Mouse (Mus musculus) thymus, adult 2 months (tissue): Measurements from ENCODE around the gene Trim2. TPM values are rescaled to one million over a fixed set of nuclear protein-coding genes. Genes with fewer than 3 reads are reported as not detected.

Source experiments
- DNase-seq: peaks from one replicate; pipeline ENCODE4 v3.0.0; 2021
- H3K27ac ChIP-seq: fragments of 200-500 bp; 2 replicates; pipeline ENCODE4 v1.5.1; 2012; ENCODE audit warnings: low read length, control low read depth; ENCODE audit not compliant: control insufficient read depth, insufficient read depth
- H3K27me3 ChIP-seq: fragments of 200-500 bp; 2 replicates; pipeline ENCODE4 v1.6.1; 2012; ENCODE audit warnings: mild to moderate bottlenecking, low read length, moderate library complexity, mixed read lengths; ENCODE audit not compliant: control insufficient read depth, insufficient read depth
- H3K36me3 ChIP-seq: fragments of 200-500 bp; 2 replicates; pipeline ENCODE4 v1.6.1; 2012; ENCODE audit warnings: mild to moderate bottlenecking, low read length, moderate library complexity; ENCODE audit not compliant: control insufficient read depth, insufficient read depth
- H3K4me1 ChIP-seq: fragments of 200-500 bp; replicated peaks from 2 replicates; pipeline ENCODE4 v1.6.1; 2012; ENCODE audit warnings: low read length; ENCODE audit not compliant: control insufficient read depth, insufficient read depth
- H3K4me3 ChIP-seq: fragments of 200-500 bp; 2 replicates; pipeline ENCODE4 v1.5.1; 2012; ENCODE audit warnings: mild to moderate bottlenecking, low read length, control low read depth, moderate library complexity; ENCODE audit not compliant: control insufficient read depth, insufficient read depth
- CTCF ChIP-seq: fragments of 200-500 bp; IDR thresholded peaks from 2 replicates; pipeline ENCODE4 v1.5.1; 2012; ENCODE audit warnings: mild to moderate bottlenecking, control low read depth, low read length, moderate library complexity, borderline replicate concordance; ENCODE audit not compliant: control insufficient read depth, poor library complexity, insufficient read depth; ENCODE audit errors: extremely low read depth
- POLR2A ChIP-seq: fragments of 200-500 bp; IDR thresholded peaks from 2 replicates; pipeline ENCODE4 v1.6.1; 2012; ENCODE audit warnings: mild to moderate bottlenecking, low read length, control low read depth, moderate library complexity; ENCODE audit not compliant: control insufficient read depth, poor library complexity, insufficient read depth; ENCODE audit errors: extremely low read depth
- WGBS: fragments of 180-500 bp; shearing (Covaris S2); methylation state at CpG from one replicate; pipeline ENCODE4 v1.1.7; 2018; 5-methylcytosine and 5-hydroxymethylcytosine counted together
- polyA plus RNA-seq: library from polyadenylated mRNA; depleted of rRNA; stranded (reverse); fragments of >200 nt; gene quantifications from 2 replicates; pipeline ENCODE4 v1.2.3, GENCODE M21; 2012

Trim2 gene
- polyA plus RNA-seq, 1 experiment, result 4.2 TPM

DNA sequence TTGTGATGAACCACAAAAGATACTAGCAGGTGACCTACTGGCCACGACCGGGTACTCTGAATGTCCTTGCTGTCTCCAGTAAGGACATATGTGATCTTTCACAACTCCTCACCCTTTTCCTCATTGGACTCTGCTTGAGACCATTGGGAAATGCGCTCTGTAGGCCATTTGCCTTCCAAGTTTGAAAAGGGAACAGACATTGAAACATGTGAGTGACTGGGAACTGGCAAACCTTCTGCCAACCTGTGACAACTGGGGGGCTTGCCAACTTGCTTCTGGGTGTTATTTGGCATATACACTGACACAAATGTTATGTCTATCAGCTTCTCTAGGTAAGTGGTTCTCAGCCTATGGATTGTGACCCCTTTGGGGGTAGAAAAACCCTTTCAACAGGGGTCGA lies 64.2 kb downstream of the Trim2 start:
- WGBS, result 89% methylated on average over 4 of the region's 4 CpGs
- Histone ChIP-seq H3K27me3 (no peaks in the 10 kb centered on the region), H3K4me1 (no peaks in the 10 kb centered on the region), H3K36me3 (no peaks in the 10 kb centered on the region), H3K4me3 (no peak overlapping the region), H3K27ac (no peak overlapping the region)
- no peak for DNase-seq
- TF ChIP-seq CTCF (no peak), POLR2A (no peak)

DNA sequence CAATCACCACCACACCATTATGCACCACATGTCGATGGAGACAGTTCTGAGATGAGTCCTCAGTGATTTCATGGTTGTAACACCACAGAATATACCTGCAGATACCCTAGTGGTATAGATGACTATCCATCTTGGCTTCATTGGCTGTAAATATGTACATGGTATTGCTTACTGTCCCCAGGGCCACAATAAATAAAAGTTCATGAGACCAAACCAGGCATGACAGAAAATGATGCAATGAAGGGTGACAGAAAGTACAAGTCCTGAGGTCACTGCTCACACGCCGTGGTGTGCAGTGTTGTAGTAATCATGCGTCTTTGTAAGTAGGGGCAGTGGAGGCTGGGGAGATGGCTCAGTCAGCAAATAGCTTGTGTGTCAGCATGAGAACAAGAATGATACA lies 65.6 kb downstream of the Trim2 start:
- 96% methylated on average over 4 of the region's 4 CpGs for WGBS
- Histone ChIP-seq H3K27ac (no peak overlapping the region), H3K4me3 (no peak overlapping the region), H3K36me3 (no peaks in the 10 kb centered on the region), H3K4me1 (no peaks in the 10 kb centered on the region), H3K27me3 (no peaks in the 10 kb centered on the region)
- DNase-seq, result no peak
- TF ChIP-seq POLR2A (no peak), CTCF (no peak)

DNA sequence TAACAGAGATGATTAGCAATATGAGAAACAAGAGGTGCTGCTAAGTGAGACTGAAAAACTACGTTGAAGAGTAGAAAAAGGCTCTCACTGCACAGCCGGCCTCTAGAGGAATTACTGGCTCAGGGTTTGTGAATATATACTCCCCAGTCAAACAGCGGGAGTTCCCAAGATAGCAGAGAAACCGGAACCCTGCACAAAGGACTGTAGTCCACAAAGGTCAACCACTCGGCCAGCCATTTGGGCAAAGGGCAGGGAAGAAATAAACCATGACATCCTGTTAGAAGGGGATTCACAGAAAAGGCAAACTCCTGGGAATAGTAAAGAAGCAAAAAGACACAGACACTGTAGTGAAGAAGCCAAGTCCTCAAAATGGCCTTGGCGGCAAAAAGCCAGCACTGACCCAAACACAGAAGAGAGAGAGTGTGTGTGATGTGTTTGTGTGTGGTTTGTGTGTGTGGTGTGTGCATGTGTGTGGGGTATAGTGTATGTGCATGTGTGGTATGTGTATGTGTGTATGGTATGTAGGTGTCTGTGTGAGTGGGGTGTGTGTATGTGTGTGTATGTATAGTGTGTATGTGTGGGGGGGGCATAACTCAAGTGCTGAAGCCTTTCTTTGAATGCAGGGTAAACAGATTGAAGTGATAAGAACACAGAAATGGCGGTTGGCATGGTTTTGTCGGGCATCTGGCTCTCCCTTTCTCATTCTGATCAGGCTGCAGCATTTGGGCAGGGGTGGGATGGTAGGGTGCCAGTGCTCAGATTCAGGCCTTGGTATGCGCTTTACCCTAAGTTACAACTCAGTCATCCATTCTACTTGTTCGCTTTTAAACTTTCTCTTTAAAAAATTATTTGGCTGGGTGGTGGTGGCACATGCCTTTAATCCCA lies 71.0 kb downstream of the Trim2 start:
- no peaks in the 10 kb centered on the region for H3K27me3 ChIP-seq
- TF ChIP-seq CTCF, result no peak
- TF ChIP-seq POLR2A, result no peak
- no peaks in the 10 kb centered on the region for H3K4me1 ChIP-seq
- H3K4me3 ChIP-seq, result no peak overlapping the region
- WGBS, result 92% methylated on average over 10 of the region's 10 CpGs
- no peak for DNase-seq
- no peak overlapping the region for H3K27ac ChIP-seq
- H3K36me3 ChIP-seq, result no peaks in the 10 kb centered on the region

DNA sequence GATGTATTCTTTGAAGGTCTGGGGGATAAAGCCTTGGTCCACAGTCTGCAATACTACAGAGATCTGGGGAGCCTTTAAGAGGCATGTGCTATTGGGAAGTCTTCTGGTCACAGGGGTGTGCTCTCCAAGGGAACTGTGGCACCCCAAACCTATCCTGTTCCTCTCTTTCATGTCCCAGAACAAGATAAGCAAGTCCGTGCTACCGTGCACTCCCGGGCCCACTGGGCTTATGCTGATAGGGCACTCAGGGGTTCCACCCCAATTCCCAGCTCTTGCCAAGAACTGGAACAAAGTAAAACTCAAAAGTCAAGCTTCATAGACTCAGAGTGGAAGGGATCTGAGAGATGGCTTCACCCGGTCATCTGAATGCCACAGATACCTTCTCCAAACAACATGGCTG lies 72.1 kb downstream of the Trim2 start:
- WGBS, result 91% methylated on average over 4 of the region's 4 CpGs
- DNase-seq, result no peak
- H3K27ac ChIP-seq, result no peak overlapping the region
- TF ChIP-seq CTCF (no peak), POLR2A (no peak)
- no peaks in the 10 kb centered on the region for H3K36me3 ChIP-seq
- H3K4me1 ChIP-seq, result no peaks in the 10 kb centered on the region
- no peak overlapping the region for H3K4me3 ChIP-seq
- no peaks in the 10 kb centered on the region for H3K27me3 ChIP-seq

DNA sequence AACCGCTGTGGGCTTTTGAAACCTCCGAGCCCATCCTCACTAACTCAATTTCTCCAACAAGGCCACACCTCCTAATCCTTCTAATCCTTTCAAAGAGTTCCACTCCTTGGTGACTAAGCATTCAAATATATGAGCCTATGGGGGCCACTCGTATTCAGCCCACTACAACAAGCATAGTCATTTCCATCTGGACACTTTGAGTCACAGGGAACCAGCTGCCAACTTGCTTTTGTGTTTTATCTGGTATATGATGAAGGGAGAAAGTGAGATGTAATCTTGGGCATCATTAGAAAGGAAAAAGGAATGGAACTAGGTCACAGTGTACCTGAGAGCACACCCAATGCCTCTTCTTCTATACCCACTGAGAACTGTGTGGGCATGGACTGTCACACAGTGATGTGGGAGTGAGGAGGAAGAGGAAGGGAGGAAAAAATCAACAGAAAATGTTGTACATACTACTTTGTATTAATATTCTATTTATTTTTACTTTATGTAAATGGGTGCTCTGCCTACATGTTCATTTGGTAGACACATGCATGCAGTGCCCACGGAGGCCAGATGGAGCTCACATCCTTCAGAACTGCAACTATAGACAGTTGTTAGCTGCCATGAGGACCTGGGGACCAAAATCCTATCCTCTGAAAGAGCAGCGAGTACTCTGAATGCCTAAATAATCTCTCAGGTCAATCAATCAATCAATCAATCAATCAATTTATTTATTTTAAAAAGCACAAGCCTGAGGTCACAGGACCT lies 72.8 kb downstream of the Trim2 start:
- 91% methylated on average over 5 of the region's 5 CpGs for WGBS

DNA sequence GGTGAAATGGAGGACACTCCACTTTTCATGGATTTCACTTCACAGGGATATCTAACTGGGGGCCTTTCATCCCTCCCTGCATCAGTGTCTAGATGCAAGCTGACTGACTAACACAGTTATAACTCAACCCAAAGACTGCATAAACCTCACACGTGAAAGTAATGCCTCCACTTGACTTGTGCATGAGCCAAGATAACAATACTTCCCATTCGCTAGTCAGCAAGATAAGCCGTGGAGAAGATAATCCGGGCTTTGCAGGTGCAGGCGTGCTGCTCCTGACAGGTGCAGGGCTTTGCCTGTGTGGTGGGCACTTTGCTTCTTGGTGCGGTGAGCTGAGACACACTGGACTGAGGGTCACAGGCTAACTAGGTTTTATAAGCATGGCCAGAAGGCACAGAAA lies 74.4 kb downstream of the Trim2 start:
- H3K4me1 ChIP-seq, result peaks cover 6% of the 10 kb centered on the region; the same call in 1 of the 2 replicates
- WGBS, result 94% methylated on average over 6 of the region's 6 CpGs
- no peak overlapping the region for H3K4me3 ChIP-seq
- DNase-seq, result no peak
- no peaks in the 10 kb centered on the region for H3K36me3 ChIP-seq
- no peak overlapping the region for H3K27ac ChIP-seq
- no peak for TF ChIP-seq POLR2A
- no peak for TF ChIP-seq CTCF
- H3K27me3 ChIP-seq, result no peaks in the 10 kb centered on the region

More for the DNA sequence above, 72.8 kb downstream of the Trim2 start:
- Histone ChIP-seq H3K27ac (no peak overlapping the region), H3K36me3 (no peaks in the 10 kb centered on the region), H3K27me3 (no peaks in the 10 kb centered on the region), H3K4me3 (no peak overlapping the region), H3K4me1 (peaks cover 3% of the 10 kb centered on the region; the same call in 1 of the 2 replicates)
- no peak for DNase-seq
- TF ChIP-seq POLR2A, result no peak
- no peak for TF ChIP-seq CTCF
